Mouse (Mus musculus) CH12F3 (cell line): Measurements from ENCODE around the gene Gm27021.

Source experiments
- in situ Hi-C: fragments of 300-500 bp; cut with MboI; formaldehyde crosslinking; loops from 2 replicates; pipeline ENCODE4 v1.14.3; 2020; ENCODE audit warnings: low sequenced_read_pairs

Gene Gm27021

DNA sequence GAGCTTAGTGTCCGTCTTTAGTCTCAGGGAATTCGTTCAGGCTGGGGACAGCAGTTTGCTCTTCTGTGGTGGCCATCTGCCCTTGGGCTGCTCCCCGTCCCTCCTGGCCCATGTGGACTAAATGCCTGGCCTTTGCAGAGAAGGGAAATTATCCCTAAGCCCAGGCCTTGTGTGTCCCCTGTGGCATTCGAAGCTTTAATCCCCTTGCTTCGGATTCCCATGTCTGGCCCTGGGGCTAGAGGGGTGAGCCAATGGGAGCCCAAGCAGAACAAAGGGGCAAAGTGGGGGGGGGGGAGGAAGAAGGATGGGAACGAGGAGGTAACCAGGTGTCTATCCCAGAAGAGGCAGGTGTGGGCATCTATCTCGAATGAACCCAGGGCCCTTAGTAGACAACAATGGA is 20.3 kb downstream of the Gm27021 start, which contains the start of gene 1190005I06Rik:
Gene 1190005I06Rik (minus strand): TSS at position 101 of the 400 bp plus-strand sequence.
- in situ Hi-C loops = no loop called here

DNA sequence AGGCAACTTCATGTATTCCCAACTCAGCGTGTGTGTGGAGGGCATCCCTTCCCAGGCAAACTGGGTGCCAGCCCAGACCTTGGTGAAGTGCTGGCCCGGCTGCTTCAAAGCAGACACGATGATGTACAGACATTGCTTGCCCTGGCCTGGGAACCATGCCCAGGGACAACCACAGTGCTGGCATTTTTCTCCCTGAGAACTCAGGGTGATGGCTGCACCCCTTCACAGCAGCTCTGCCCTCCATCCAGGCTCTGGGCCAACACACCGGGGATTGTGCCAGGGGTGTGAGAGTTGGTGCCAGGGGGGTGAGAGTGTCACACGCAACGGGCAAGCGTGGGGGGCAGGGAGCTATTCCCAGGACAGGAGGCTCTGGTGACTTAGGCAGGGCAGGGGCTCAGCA is 23.2 kb downstream of the Gm27021 start:
- in situ Hi-C loops = no loop called here

DNA sequence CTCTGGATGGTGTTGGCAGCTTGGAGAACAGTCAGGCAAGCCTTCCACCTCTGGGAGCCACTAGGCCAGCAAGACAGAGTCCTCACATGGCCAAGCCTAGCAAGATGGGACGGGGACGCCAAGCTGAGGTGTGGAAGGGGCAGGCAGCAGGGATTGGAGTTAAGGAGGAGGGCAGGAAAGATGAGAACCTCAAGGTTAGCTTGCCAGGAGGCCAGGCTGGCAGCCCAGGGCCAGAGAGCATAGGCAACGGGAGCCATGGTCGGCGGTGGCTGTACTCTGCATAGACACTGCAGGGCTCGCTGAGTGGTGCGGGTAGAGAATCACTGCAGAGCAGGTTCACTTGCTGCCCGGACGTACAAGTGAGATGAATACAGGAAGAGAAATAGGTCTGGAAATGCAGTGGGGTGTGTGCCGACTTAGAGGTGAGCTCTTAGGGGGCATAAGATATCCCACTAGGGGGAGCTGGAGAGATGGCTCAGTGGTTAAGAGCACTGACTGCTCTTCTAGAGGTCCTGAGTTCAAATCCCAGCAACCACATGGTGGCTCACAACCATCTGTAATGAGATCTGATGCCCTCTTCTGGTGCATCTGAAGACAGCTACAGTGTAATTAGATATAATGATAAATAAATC is 25.7 kb downstream of the Gm27021 start:
- in situ Hi-C loops = no loop called here

GRCm38 (mm10) chr8:120641245-120641644 is 26.6 kb downstream of the Gm27021 start:
- in situ Hi-C loops = no loop called here

DNA sequence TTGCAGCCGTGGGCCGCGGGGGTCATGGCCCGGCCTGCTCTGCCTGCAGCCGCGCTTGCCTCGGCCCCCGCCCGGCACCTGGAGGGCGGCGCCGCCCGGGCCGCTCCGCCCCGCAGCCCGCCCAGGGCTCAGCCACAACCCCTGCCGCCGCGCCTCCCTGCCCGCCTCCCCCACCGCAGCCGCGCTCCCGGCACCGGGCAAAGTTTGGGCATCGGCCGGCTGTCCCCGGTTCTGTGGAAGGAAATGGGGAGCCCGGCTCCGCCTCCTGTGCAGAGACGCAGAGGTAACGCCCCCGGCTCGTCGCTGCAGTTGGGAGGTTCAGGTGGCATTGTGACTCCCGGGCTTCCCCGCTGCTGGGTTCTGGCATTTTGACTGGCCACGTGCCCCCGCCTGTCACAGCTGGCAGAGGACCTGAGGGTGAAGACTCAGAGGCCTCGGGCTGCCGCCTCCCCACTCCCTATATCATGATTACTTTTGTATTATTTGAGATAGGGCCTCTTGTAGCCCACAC is 33.5 kb downstream of the Gm27021 start:
- in situ Hi-C loops = no loop called here

DNA sequence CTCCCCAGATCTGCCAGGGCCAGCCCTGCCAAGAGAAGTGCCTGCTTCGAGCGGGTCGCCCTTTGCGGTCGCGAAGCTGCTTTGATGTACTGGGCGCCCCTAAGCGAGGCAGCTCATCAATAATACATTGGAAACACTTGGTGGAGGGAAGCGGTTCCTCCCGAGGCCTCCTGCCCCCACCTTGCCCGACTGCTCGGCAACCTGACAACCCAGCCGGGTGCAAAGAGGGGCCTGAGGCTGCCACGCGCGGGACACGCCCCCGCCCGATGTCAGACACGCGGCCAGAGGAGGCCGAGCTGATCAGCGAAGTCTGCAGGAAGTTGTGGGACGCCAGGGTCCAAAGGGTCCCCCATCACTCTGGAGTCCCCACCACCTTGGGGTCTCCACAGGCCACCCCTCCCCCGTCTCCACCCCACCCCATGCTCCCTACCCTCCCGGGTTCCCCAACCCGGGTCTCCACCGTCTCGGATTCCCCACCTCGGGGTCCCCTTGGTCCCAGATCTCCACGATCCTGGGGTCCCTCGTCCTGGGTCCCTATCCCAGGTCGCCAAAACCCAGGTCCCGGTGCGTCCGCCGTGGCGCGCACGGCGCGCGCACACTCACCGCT is 34.1 kb downstream of the Gm27021 start:
- in situ Hi-C loops = no loop called here

GRCm38 (mm10) chr8:120632969-120633664 is 34.8 kb downstream of the Gm27021 start:
- in situ Hi-C loops = no loop called here

DNA sequence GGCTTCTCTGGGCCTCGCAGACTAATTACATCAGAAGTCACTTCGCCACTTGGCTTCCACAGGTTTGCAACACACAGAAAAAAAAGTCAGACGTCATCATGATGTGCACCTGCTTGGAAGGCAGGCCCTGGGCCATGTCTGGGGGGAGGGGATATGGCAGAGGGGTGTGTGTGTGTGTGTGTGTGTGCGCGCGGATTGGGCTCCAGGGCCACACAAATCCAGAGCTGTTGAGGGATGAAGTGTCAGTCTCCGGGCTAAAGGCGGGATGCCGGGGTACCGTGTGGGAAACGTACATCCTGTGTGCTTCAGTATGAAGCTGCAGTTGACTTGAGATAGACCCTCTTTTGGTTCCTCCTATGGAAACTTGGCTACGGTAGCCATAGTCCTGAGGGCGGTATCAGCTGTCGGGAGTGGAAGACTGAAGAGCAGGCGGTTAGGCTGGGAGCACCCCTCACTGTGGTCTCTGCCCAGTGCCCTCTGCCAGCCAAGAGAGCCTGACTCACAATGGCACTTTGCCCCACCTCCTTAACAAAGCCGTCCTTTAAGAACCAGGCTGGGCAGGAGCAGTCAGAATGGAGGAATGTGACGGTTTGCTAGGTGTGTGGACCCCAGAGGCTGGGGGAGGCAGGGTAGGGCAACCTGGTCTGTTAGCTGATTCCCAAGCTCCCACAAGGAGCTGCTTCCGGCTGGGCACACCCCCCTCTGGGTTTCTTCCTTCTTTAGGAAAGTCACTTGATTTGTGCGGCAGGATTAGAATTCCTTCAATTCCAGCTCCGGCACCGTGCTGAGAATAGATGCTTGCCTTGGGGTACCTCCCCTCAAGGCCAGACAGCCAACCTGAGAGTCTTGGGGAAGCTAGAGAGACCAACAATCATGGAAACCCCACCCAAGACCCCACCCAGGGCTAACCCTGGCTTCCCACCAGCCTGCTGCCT is 36.2 kb downstream of the Gm27021 start:
- in situ Hi-C loops = no loop called here

DNA sequence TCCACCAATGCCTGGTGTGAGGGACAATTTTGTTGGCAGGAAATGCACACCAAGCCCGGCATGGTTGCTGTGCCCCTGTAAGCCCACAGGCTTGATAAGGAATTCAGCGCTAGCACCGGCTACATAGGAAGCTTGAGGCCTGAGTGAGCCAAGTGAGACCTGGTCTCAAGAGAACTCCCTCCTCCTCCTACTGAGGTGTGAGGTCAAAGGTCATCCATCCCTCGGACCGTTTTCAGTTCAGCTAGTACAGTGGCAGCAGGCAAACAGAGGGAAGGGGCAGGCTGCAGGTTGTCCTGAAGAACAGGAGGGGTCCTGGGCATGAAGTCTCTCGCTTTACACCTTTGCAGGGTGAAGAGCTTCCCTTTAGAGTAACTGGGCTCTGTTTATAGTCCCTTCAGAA is 37.0 kb downstream of the Gm27021 start:
- in situ Hi-C loops = no loop called here

- in situ Hi-C loops = no loop called here
Observed at GRCm38 (mm10) chr8:120630031-120630430, 37.8 kb downstream of the Gm27021 start.

DNA sequence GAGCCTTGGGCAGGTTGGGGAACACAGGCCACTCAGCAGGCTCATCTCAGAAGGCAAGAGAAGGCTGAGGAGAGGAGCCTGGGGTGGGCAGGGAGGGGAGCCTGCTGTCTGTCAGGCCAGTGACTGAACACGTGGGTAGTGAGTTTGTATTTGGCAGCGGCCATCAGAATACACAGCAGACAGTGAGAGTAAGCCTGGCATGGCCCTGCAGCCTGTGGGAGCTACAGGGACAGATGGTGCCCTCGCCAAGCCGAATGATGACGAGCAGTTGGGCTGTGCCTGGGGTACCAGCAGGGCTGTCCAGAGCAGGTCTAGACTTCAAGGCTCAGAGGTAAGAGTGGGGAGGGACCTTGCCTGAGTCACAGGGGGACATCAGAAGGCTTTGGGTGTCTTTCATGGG is 40.6 kb downstream of the Gm27021 start:
- in situ Hi-C loops = no loop called here

DNA sequence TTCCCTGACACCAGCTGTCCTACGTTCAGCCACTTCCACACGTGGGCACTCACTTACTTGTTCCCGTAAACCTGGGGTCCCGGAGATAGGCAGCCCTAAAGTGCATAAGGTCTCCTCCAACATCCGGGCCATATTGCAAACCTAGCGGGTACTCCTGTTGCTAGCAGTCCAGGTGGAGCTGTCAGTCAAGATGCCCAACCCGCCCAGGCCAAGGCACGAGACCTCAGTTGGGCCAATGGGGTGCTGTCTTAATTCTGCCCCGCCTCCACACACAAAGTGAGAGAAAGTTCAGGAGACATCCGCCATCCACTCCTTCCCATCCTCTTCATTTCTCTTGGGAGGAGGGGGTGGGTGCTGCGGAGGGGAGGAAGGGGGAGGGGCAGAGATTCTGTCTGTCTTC is 41.4 kb downstream of the Gm27021 start:
- in situ Hi-C loops = no loop called here

- in situ Hi-C loops = no loop called here
Observed at GRCm38 (mm10) chr8:120623608-120624007, 44.3 kb downstream of the Gm27021 start.

GRCm38 (mm10) chr8:120622161-120622560 is 45.7 kb downstream of the Gm27021 start:
- in situ Hi-C loops = no loop called here

- in situ Hi-C loops = no loop called here
Observed at GRCm38 (mm10) chr8:120620441-120620840, 47.4 kb downstream of the Gm27021 start.

DNA sequence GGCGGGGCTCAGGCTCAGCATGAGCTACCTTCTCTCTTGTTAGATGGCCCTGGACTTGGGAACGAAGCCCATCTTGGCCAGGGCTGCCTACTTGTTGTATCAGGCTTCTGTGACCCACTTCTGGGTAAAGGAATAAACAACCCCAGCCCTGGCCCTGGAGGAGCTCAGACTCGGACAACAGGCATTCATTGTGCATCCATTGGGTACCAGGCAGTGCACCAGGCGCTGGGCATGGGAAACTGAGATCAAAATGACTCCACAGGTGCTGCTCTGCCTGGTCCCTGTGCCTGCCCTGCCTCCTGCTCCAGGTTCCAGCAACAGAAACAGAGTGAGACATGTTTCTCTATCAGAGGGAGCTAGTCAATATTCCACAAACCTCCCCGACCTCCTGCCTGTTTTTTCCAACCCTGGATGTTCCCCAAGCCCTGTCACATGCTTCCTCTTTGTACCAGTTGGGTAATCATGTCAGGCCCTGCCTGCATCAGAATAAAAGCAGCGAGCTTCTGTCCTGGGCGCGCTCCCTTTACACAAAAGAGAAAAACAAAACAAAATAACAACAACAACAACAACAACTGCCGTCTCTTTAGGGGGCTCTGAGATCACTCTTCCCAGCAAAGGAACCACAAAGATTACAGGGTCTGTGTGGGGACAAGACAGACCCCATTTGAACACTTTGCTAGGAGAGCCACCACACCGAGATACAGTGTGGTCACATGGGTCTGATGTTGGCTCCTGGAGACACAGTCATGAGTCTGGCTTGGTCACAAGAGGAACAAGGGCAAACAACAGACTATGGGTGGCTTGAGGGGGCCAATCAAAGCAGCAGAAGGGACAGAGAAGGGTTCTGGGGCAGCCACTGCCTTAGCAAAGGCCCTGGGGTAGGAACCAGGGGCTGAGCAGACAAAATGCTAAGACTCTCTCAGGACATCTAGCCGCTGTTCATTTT is 48.4 kb downstream of the Gm27021 start:
- in situ Hi-C loops = no loop called here

DNA sequence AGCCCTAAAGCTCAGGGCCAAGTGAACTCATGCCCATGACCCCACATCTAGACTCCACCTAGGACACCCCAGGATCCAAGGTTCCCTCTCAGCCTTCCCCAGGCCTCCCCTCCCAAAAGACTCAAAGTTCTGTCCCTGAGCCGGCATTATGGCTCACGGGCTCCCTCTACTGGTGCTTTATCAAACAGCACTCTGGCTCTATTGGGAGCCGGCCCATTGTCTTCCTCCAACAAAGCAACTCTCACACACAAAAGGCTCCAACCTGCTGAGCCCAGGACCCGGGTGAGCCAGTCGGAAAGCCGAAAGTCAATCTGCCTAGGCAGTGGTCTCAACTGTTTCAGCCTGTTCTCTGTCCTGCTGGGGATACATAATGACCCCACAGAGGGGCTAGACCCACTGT is 49.8 kb downstream of the Gm27021 start:
- in situ Hi-C loops = no loop called here

GRCm38 (mm10) chr8:120616663-120617626 is 50.9 kb downstream of the Gm27021 start:
- in situ Hi-C loops = no loop called here

DNA sequence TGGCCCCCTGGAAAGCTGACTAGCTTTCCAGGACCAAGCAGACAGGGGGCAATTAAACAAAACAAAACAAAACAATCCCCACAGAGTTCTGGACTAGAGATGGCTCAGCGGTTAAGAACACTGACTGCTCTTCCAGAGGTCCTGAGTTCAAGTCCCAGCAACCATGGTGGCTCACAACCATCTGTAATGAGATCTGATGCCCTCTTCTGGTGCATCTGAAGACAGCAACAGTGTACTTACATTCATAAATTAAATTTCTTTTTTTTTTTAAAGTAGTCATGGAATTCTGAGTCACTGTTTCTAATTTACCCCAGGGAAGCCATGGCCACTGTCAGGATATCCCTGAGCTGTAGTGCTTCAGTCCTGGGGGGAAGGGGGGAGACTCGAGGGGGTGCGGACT is 53.4 kb downstream of the Gm27021 start:
- in situ Hi-C loops = no loop called here
